Mouse (Mus musculus): ENCODE measurements around the gene Misp. TPM values are rescaled to one million over a fixed set of nuclear protein-coding genes. Genes with fewer than 3 reads are reported as not detected.

The Misp gene
- 17.9 and 19.9 TPM in 2 replicates for polyA plus RNA-seq (2012; rRNA removed)

DNA sequence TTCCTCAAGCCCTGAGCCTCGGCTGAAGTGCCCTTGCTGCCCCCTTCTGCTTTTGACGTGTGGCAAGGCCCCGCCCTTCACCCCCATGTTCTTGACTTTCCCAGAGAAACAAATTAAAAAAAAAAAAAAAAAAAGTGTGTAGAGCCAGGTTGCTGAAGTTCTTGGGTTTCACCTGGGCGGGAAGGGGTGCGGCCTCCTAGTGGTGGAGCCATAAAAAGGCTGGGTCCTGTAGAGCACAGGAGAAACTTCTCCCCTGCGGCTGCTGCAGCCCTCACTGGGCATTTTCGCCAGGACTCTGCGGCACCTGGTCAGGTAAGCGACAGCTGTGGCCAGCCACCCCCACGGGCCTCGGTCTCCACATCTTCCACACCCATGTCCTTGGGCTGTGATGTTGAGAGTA lies at the start of gene Misp:
TSS of gene Misp (plus strand) at position 208 of the 400 bp plus-strand sequence.
- Histone ChIP-seq H3K36me3 (ENCODE audit: control insufficient read depth, insufficient read depth, low read length) (no peaks in the 10 kb centered on the region; the same call in 1 of the 2 replicates), H3K4me3 (ENCODE audit: insufficient read depth, low read depth, low read length) (no peak within 1 kb of the TSS; the same call in 1 of the 2 replicates), H3K27me3 (replicated peaks; ENCODE audit: control insufficient read depth, insufficient read depth, low read length) (no peaks in the 10 kb centered on the region), H3K4me1 (ENCODE audit: control insufficient read depth, insufficient read depth, low read length) (peaks cover 36% of the 10 kb centered on the region), H3K27ac (ENCODE audit: insufficient read depth, low read depth, low read length) (peak within 1 kb of the TSS; percentile 62)
- peak; percentile 71 for DNase-seq
- TF ChIP-seq CTCF (conservative IDR thresholded peaks at IDR 0.05; ENCODE audit: insufficient read depth, insufficient read length, low read depth, low read length) (no peak; the same call in 1 of the 2 replicates), POLR2A (IDR thresholded peaks at IDR 0.05; ENCODE audit: low read depth, low read length) (no peak)
- 45% methylated on average over 11 of the region's 11 CpGs for WGBS

DNA sequence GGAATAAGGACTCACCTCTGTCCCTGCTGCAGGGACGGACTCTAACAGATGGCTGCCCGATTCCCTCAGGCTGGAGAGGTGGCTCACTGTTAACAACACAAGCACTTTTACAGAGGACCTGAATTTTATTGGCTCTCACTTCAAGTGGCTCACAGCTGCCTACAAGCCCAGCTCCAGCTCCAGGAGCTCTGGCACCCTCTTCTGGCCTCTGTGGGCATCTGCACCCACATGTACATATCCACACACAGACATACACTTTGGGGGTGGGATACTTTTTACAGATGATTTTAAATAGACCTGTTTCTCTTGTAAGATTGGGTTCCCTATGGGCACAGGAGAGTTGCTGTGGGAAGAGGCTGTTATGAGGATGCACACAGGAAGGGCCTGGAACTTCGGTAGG lies 48.5 kb upstream of the Misp start:
- no peak overlapping the region for H3K4me3 ChIP-seq (ENCODE audit: insufficient read depth, low read depth, low read length)
- WGBS = 92% methylated on average over 3 of the region's 3 CpGs
- peaks cover 8% of the 10 kb centered on the region; the same call in 1 of the 2 replicates for H3K4me1 ChIP-seq (ENCODE audit: control insufficient read depth, insufficient read depth, low read length)
- DNase-seq = no peak
- no peaks in the 10 kb centered on the region for H3K27me3 ChIP-seq (replicated peaks; ENCODE audit: control insufficient read depth, insufficient read depth, low read length)
- TF ChIP-seq POLR2A (IDR thresholded peaks at IDR 0.05; ENCODE audit: low read depth, low read length) (no peak), CTCF (conservative IDR thresholded peaks at IDR 0.05; ENCODE audit: insufficient read depth, insufficient read length, low read depth, low read length) (0 out of 2 replicates have a peak, but pooled peaks have one; percentile 15)
- no peaks in the 10 kb centered on the region for H3K36me3 ChIP-seq (ENCODE audit: control insufficient read depth, insufficient read depth, low read length)
- no peak overlapping the region for H3K27ac ChIP-seq (ENCODE audit: insufficient read depth, low read depth, low read length)

DNA sequence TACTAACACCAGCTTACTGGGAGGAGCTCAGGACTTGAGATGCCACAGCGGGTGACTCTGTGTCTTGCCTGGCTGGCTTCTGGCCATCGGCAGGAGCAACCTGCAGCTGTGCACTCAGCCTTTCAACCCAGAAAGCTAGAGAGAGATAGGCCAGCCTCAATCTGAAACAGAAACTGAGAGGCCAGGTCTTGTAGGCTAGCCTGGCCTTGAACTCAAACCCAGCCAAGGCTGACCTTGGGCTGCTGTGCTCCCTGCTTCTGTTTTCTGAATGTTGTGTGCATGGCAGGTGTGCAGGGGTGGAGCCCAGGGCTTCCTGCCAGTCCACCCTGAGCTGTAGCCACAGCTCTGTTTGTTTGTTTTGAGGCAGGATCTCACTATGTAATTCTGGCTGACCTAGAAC lies 47.6 kb upstream of the Misp start:
- Histone ChIP-seq H3K4me3 (ENCODE audit: insufficient read depth, low read depth, low read length) (no peak overlapping the region), H3K27me3 (replicated peaks; ENCODE audit: control insufficient read depth, insufficient read depth, low read length) (no peaks in the 10 kb centered on the region), H3K36me3 (ENCODE audit: control insufficient read depth, insufficient read depth, low read length) (no peaks in the 10 kb centered on the region), H3K4me1 (ENCODE audit: control insufficient read depth, insufficient read depth, low read length) (peaks cover 5% of the 10 kb centered on the region; the same call in 1 of the 2 replicates), H3K27ac (ENCODE audit: insufficient read depth, low read depth, low read length) (no peak overlapping the region)
- TF ChIP-seq POLR2A (IDR thresholded peaks at IDR 0.05; ENCODE audit: low read depth, low read length) = no peak
- no peak for TF ChIP-seq CTCF (conservative IDR thresholded peaks at IDR 0.05; ENCODE audit: insufficient read depth, insufficient read length, low read depth, low read length)
- 59% methylated on average over 2 of the region's 2 CpGs for WGBS
- no peak for DNase-seq

DNA sequence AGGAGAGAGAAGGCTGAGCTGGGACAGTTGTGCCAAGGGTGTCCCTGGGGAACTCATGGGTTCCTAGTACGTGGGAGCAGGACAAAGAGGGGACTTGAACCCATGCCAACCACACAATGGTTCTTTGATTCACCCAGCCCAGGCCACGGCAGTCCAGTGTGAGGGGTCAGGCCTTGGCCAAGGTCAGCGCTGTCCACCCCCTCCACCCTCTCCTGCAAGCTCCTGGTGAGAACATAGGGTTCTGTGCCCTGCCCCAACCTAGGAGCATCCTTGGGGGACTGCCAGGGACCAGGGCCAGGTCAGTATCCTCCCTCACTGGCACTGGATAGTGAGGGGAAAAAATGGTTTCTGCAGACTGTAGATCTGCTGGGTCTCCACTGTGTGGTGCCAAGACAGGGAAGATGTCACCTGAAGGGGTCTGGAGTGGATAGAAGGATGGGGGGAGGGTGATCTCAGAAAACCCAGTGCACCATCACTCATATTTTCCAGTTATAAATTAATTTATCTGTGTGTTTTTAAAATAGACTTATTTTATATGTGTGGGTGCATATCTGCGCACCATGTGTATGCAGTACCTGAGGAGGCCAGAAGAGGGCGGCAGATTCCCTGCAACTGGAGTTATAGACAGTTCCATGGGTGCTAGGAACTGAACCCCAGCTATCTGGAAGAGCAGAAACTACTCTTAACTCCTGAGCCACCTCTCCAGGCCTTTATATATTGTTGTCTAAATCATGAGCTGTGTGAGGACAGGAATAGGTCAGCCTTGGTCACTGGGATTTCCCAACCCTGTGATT lies 46.1 kb upstream of the Misp start:
- H3K27me3 ChIP-seq (replicated peaks; ENCODE audit: control insufficient read depth, insufficient read depth, low read length) = no peaks in the 10 kb centered on the region
- no peak for DNase-seq
- no peaks in the 10 kb centered on the region for H3K36me3 ChIP-seq (ENCODE audit: control insufficient read depth, insufficient read depth, low read length)
- 67% methylated on average over 5 of the region's 5 CpGs for WGBS
- H3K4me1 ChIP-seq (ENCODE audit: control insufficient read depth, insufficient read depth, low read length) = no peaks in the 10 kb centered on the region
- H3K4me3 ChIP-seq (ENCODE audit: insufficient read depth, low read depth, low read length) = no peak overlapping the region
- no peak overlapping the region for H3K27ac ChIP-seq (ENCODE audit: insufficient read depth, low read depth, low read length)
- TF ChIP-seq POLR2A (IDR thresholded peaks at IDR 0.05; ENCODE audit: low read depth, low read length) = no peak
- 0 out of 2 replicates have a peak, but pooled peaks have one; percentile 23 for TF ChIP-seq CTCF (conservative IDR thresholded peaks at IDR 0.05; ENCODE audit: insufficient read depth, insufficient read length, low read depth, low read length)

DNA sequence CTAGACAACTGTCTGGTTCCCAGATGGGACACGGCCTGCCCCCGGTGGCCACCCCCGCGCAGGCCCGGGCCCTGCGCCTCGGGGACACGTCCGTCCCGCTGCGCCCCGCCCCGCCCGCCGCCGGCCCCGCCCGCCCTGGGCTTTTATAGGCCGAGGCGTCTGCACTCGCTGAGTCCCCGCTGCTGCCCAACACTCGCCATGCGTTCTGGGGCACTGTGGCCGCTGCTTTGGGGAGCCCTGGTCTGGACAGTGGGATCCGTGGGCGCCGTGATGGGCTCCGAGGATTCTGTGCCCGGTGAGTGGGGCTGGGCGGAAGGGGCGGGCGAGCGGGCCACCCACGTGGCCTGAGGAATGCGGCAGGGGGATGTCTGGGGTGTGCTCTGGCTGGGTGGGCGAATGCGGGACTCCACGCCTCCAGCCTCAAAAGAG lies 43.7 kb upstream of the Misp start, which contains the start of gene Fstl3:
TSS of gene Fstl3 (plus strand) at position 170 of the 429 bp plus-strand sequence.
- no peaks in the 10 kb centered on the region for H3K4me1 ChIP-seq (ENCODE audit: control insufficient read depth, insufficient read depth, low read length)
- H3K27me3 ChIP-seq (replicated peaks; ENCODE audit: control insufficient read depth, insufficient read depth, low read length) = no peaks in the 10 kb centered on the region
- peak; percentile 46 for DNase-seq
- H3K27ac ChIP-seq (ENCODE audit: insufficient read depth, low read depth, low read length) = no peak within 1 kb of the TSS
- TF ChIP-seq CTCF (conservative IDR thresholded peaks at IDR 0.05; ENCODE audit: insufficient read depth, insufficient read length, low read depth, low read length) (no peak), POLR2A (IDR thresholded peaks at IDR 0.05; ENCODE audit: low read depth, low read length) (no peak)
- 4% methylated on average over 39 of the region's 39 CpGs for WGBS
- H3K4me3 ChIP-seq (ENCODE audit: insufficient read depth, low read depth, low read length) = peak within 1 kb of the TSS; percentile 44
- H3K36me3 ChIP-seq (ENCODE audit: control insufficient read depth, insufficient read depth, low read length) = no peaks in the 10 kb centered on the region

DNA sequence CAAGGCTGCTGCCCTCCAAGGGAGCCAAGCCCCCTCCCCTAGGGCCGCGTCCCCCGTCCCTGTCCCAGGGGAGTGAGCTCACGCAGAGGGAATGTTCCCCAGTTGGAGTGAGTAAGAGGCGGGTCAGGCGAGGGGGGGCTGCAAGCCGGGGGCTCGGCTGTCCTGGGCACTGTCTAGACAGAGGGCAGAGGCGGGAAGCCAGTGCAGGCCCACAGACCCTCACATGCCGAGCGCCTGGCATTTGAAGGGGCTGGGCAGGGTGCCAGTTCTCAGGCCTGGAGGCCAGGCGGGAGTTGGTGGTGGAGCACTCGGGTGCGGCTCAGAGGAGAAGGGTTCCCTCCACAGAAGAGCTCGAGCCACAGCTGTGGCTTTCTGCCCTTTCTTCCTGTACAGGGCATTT lies 42.8 kb upstream of the Misp start:
- no peak for TF ChIP-seq CTCF (conservative IDR thresholded peaks at IDR 0.05; ENCODE audit: insufficient read depth, insufficient read length, low read depth, low read length)
- no peak for TF ChIP-seq POLR2A (IDR thresholded peaks at IDR 0.05; ENCODE audit: low read depth, low read length)
- 16% methylated on average over 15 of the region's 15 CpGs for WGBS
- H3K4me1 ChIP-seq (ENCODE audit: control insufficient read depth, insufficient read depth, low read length) = no peaks in the 10 kb centered on the region
- H3K4me3 ChIP-seq (ENCODE audit: insufficient read depth, low read depth, low read length) = peak overlapping the region; percentile 2; the same call in 1 of the 2 replicates
- H3K27me3 ChIP-seq (replicated peaks; ENCODE audit: control insufficient read depth, insufficient read depth, low read length) = no peaks in the 10 kb centered on the region
- H3K27ac ChIP-seq (ENCODE audit: insufficient read depth, low read depth, low read length) = 0 out of 2 replicates have a peak overlapping the region, but pooled peaks have one; percentile 5
- peak; percentile 42 for DNase-seq
- H3K36me3 ChIP-seq (ENCODE audit: control insufficient read depth, insufficient read depth, low read length) = no peaks in the 10 kb centered on the region

DNA sequence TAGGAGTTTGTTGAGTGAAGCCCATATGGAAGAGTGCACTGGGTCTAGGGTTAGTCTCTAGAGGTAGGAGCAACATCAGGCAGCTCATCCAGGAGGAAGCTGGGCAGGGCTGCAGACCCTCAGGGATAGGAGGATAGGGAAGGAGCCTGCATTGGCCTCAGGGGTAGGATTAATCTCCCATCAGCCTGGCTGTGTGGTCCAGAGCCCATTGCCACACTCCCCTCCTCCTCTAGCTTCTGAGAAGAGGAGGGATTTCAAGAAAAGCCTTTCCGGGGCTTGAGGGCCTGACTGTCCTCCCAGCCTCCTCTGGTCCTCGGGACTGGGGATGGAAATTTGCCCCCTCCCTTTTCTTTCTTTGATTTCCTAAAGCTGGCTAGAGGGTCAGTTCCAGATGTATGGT lies 41.6 kb upstream of the Misp start:
- no peak for TF ChIP-seq CTCF (conservative IDR thresholded peaks at IDR 0.05; ENCODE audit: insufficient read depth, insufficient read length, low read depth, low read length)
- no peak for TF ChIP-seq POLR2A (IDR thresholded peaks at IDR 0.05; ENCODE audit: low read depth, low read length)
- 28% methylated on average over 2 of the region's 2 CpGs for WGBS
- DNase-seq = no peak

More for the DNA sequence above, 41.6 kb upstream of the Misp start:
- H3K4me1 ChIP-seq (ENCODE audit: control insufficient read depth, insufficient read depth, low read length) = no peaks in the 10 kb centered on the region
- H3K4me3 ChIP-seq (ENCODE audit: insufficient read depth, low read depth, low read length) = no peak overlapping the region
- H3K27me3 ChIP-seq (replicated peaks; ENCODE audit: control insufficient read depth, insufficient read depth, low read length) = no peaks in the 10 kb centered on the region
- H3K27ac ChIP-seq (ENCODE audit: insufficient read depth, low read depth, low read length) = no peak overlapping the region
- no peaks in the 10 kb centered on the region for H3K36me3 ChIP-seq (ENCODE audit: control insufficient read depth, insufficient read depth, low read length)

Data from kidney, adult 2 months (tissue).